Mouse (Mus musculus) A20 (cell line): ENCODE measurements at regions not wholly inside any gene's neighbourhood (a gene's known extent, or its start where the extent isn't known, plus 50 kb on each side); places are given as distances from the start of the nearest gene placed in this dataset.

ENCODE experiments used
- DNase-seq: peaks from one replicate; pipeline ENCODE4 v3.0.0-alpha.2; 2011; ENCODE audit warnings: low read depth, low spot score

- DNase-seq, result no peak
Measured at GRCm38 (mm10) chr9:14215961-14216360, 58.9 kb upstream of the Sesn3 start.

- no peak for DNase-seq
Measured at GRCm38 (mm10) chr9:14222936-14223335, 51.9 kb upstream of the Sesn3 start.
